Mouse (Mus musculus) bone marrow macrophage, adult 2 months (primary cell): ENCODE data around the gene Gm17334.

ENCODE experiments used
- CTCF ChIP-seq: IDR thresholded peaks from 2 replicates; pipeline ENCODE4 v1.5.1; 2012; ENCODE audit warnings: low read depth, mild to moderate bottlenecking, low read length, moderate library complexity
- POLR2A ChIP-seq: IDR thresholded peaks from 2 replicates; pipeline ENCODE4 v1.6.1; 2012; ENCODE audit warnings: mild to moderate bottlenecking, low read depth, low read length, borderline replicate concordance

GRCm38 (mm10) chr11:53803093-53803492 is 30.1 kb upstream of the Gm17334 start:
- TF ChIP-seq CTCF, result no peak
- no peak for TF ChIP-seq POLR2A
